Comparison of ENCODE assay signal across 9 mouse cellular contexts in genomic region chr4:107673638-107674321, GRCm38 (mm10). TPM values are rescaled to one million over a fixed set of nuclear protein-coding genes. Genes with fewer than 3 reads are reported as not detected.
DNase-seq lines count a peak whose midpoint lies in the region; ATAC-seq and TF ChIP-seq lines count a peak whose summit lies in the region.
"Had no signal": no experiment of that assay in that cellular context is flagged by ENCODE, and none has a peak within 500 bp of the region (broad histone marks: within the 10 kb centered on the region; RNA-seq: fewer than 3 reads in every experiment).

No protein-coding gene starts in this region.

- H3K9me3 ChIP-seq in MEL (replicated peaks; ENCODE audit: insufficient read depth, low read length), result no peaks in the 10 kb centered on the region
- no peaks in the 10 kb centered on the region for H3K9me3 ChIP-seq in hindbrain, embryonic 11.5 days (ENCODE audit: control insufficient read depth, low read length)
- no peaks in the 10 kb centered on the region for H3K9me3 ChIP-seq in lung, postnatal 0 days (ENCODE audit: low read length)

- H3K79me2 ChIP-seq in MEL (ENCODE audit: control insufficient read depth, insufficient read depth, low read length, poor library complexity), result no peaks in the 10 kb centered on the region

- H3K4me1 ChIP-seq in MEL (ENCODE audit: control insufficient read depth in 1 of 2, insufficient read depth in 2 of 2, low read length in 2 of 2), result no peaks in the 10 kb centered on the region
- H3K4me1 ChIP-seq in cerebellum, adult 2 months (ENCODE audit: control insufficient read depth, insufficient read depth, low read length), result no peaks in the 10 kb centered on the region
- peaks cover 6% of the 10 kb centered on the region for H3K4me1 ChIP-seq in hindbrain, embryonic 11.5 days (replicated peaks; ENCODE audit: control insufficient read depth, insufficient read depth, low read length)
- H3K4me1 ChIP-seq in lung, postnatal 0 days (ENCODE audit: insufficient read depth, low read depth, low read length), result no peaks in the 10 kb centered on the region

- peak; percentile 93 for ATAC-seq in hindbrain, embryonic 11.5 days (ENCODE audit: low FRiP score)
- peak; percentile 85 for ATAC-seq in lung, postnatal 0 days

- H3K27ac ChIP-seq in MEL (ENCODE audit: control insufficient read depth, low read depth, low read length), result no peak overlapping the region
- H3K27ac ChIP-seq in cerebellum, adult 2 months (ENCODE audit: insufficient read depth, low read length), result no peak overlapping the region
- peak overlapping the region; percentile 68 for H3K27ac ChIP-seq in hindbrain, embryonic 11.5 days (ENCODE audit: low read depth, low read length)
- H3K27ac ChIP-seq in lung, postnatal 0 days (ENCODE audit: low read length), result no peak overlapping the region
- H3K27ac ChIP-seq: macrophage had no signal

- H3K27me3 ChIP-seq in MEL (ENCODE audit: control insufficient read depth in 1 of 2, insufficient read depth in 2 of 2, low read length in 2 of 2), result peaks cover 11 to 12% of the 10 kb centered on the region in 2 experiments
- H3K27me3 ChIP-seq in cerebellum, adult 2 months (ENCODE audit: control insufficient read depth, insufficient read depth, low read length), result no peaks in the 10 kb centered on the region
- 0 out of 2 replicates have a peak, but pooled peaks cover 3% of the 10 kb centered on the region for H3K27me3 ChIP-seq in hindbrain, embryonic 11.5 days (ENCODE audit: control insufficient read depth, insufficient read depth, low read length)
- 0 out of 2 replicates have a peak, but pooled peaks cover 5% of the 10 kb centered on the region for H3K27me3 ChIP-seq in lung, postnatal 0 days (replicated peaks; ENCODE audit: insufficient read depth, low read length)

- no peaks in the 10 kb centered on the region for H3K36me3 ChIP-seq in MEL (ENCODE audit: control insufficient read depth in 1 of 2, insufficient read depth in 2 of 2, low read length in 2 of 2)
- no peaks in the 10 kb centered on the region for H3K36me3 ChIP-seq in hindbrain, embryonic 11.5 days (ENCODE audit: control insufficient read depth, insufficient read depth, low read length)
- no peaks in the 10 kb centered on the region for H3K36me3 ChIP-seq in lung, postnatal 0 days (ENCODE audit: insufficient read depth, low read length)

- TF ChIP-seq EP300 in MEL (IDR thresholded peaks at IDR 0.05; ENCODE audit: low read depth in 1 of 2, low read length in 2 of 2), result no peak
- no peak for TF ChIP-seq EP300 in lung, postnatal 0 days (IDR thresholded peaks at IDR 0.05)

- no peak for TF ChIP-seq POLR2A in MEL (IDR thresholded peaks at IDR 0.05; ENCODE audit: control insufficient read depth in 1 of 2, insufficient read depth in 1 of 2, low read depth in 1 of 2, low read length in 2 of 2, poor library complexity in 1 of 2)
- TF ChIP-seq POLR2A in cerebellum, adult 2 months (IDR thresholded peaks at IDR 0.05; ENCODE audit: borderline replicate concordance, insufficient read depth, low read length), result no peak

- H3K4me2 ChIP-seq in hindbrain, embryonic 11.5 days (replicated peaks; ENCODE audit: low read depth, low read length), result peak overlapping the region; percentile 31
- H3K4me2 ChIP-seq in lung, postnatal 0 days (replicated peaks; ENCODE audit: low read depth, low read length), result no peak overlapping the region

- TF ChIP-seq CTCF in MEL (IDR thresholded peaks at IDR 0.05 in 2 of 3, conservative IDR thresholded peaks at IDR 0.05 in 1 of 3; ENCODE audit: control insufficient read depth in 1 of 3, insufficient read depth in 1 of 3, low read depth in 2 of 3, low read length in 3 of 3, poor library complexity in 1 of 3, severe bottlenecking in 1 of 3), result peak; percentile 39 to 69 (median 61)
- peak; percentile 38; the same call in 1 of the 2 replicates for TF ChIP-seq CTCF in cerebellum, adult 2 months (IDR thresholded peaks at IDR 0.05; ENCODE audit: borderline replicate concordance, insufficient read depth, low read depth, low read length)
- peak; percentile 71 for TF ChIP-seq CTCF in lung, postnatal 0 days (IDR thresholded peaks at IDR 0.05)

- H3K9ac ChIP-seq in MEL (ENCODE audit: control insufficient read depth, low read depth, low read length, poor library complexity, severe bottlenecking), result no peak overlapping the region
- peak overlapping the region; percentile 44; the same call in 1 of the 2 replicates for H3K9ac ChIP-seq in hindbrain, embryonic 11.5 days (ENCODE audit: low read depth, low read length)
- no peak overlapping the region for H3K9ac ChIP-seq in lung, postnatal 0 days (replicated peaks; ENCODE audit: low read depth)

- no peak overlapping the region for H3K4me3 ChIP-seq in MEL (ENCODE audit: control insufficient read depth in 1 of 2, insufficient read depth in 1 of 2, low read depth in 2 of 2, low read length in 2 of 2)
- H3K4me3 ChIP-seq in cerebellum, adult 2 months (replicated peaks; ENCODE audit: insufficient read depth, low read depth, low read length), result no peak overlapping the region
- H3K4me3 ChIP-seq in hindbrain, embryonic 11.5 days (ENCODE audit: low read depth, low read length), result no peak overlapping the region
- no peak overlapping the region for H3K4me3 ChIP-seq in lung, postnatal 0 days (ENCODE audit: low read depth, low read length)

- DNase-seq in MEL (ENCODE audit: low read depth, low spot score), result peak; percentile 81
- peak; percentile 44 to 57 for DNase-seq in cerebellum, adult 2 months
- peak; percentile 91 for DNase-seq in forelimb bud, embryonic 11.5 days (ENCODE audit: low read depth, low spot score)
- DNase-seq in hindbrain, embryonic 11.5 days (ENCODE audit: low spot score), result peak; percentile 95
- peak; percentile 70 for DNase-seq in layer of hippocampus, adult 9-10 months (ENCODE audit: low spot score)
- DNase-seq in lung, postnatal 0 days (ENCODE audit: low spot score), result peak; percentile 80
- DNase-seq in ovary, postnatal 14 days (ENCODE audit: low spot score), result peak; percentile 79
- peak; percentile 90 for DNase-seq in thymus, postnatal 0 days (ENCODE audit: low spot score)

- WGBS in cerebellum, adult 2 months, result 14% methylated on average over 23 of the region's 23 CpGs
- 12% methylated on average over 23 of the region's 23 CpGs for WGBS in hindbrain, embryonic 11.5 days
- 19% methylated on average over 23 of the region's 23 CpGs for WGBS in lung, postnatal 0 days

- peak; percentile 15 for TF ChIP-seq RAD21 in MEL (IDR thresholded peaks at IDR 0.05; ENCODE audit: low read depth, low read length)

TF ChIP-seq in MEL, 35 proteins besides CTCF, POLR2A, EP300 and RAD21:
- TF ChIP-seq GABPA (IDR thresholded peaks at IDR 0.05; ENCODE audit: low read depth, low read length) (no peak), HCFC1 (IDR thresholded peaks at IDR 0.05; ENCODE audit: low read depth, low read length) (no peak), ELF1 (IDR thresholded peaks at IDR 0.05; ENCODE audit: low read depth, low read length) (no peak), MAX (IDR thresholded peaks at IDR 0.05; ENCODE audit: low read length) (no peak), ZC3H11A (IDR thresholded peaks at IDR 0.05; ENCODE audit: low read depth, low read length) (0 out of 2 replicates have a peak, but pooled peaks have one; percentile 10), SMC3 (IDR thresholded peaks at IDR 0.05; ENCODE audit: low read depth, low read length) (peak; percentile 58; the same call in 1 of the 2 replicates), CHD2 (IDR thresholded peaks at IDR 0.05; ENCODE audit: low read length) (no peak), E2F4 (IDR thresholded peaks at IDR 0.05; ENCODE audit: borderline replicate concordance, low read depth, low read length) (no peak), POLR2AphosphoS2 (IDR thresholded peaks at IDR 0.05; ENCODE audit: low read length) (no peak), MEF2A (IDR thresholded peaks at IDR 0.05; ENCODE audit: extremely low read depth, insufficient replicate concordance, low read depth, low read length, poor library complexity, severe bottlenecking) (no peak), SIN3A (IDR thresholded peaks at IDR 0.05; ENCODE audit: low read length) (no peak), RCOR1 (IDR thresholded peaks at IDR 0.05; ENCODE audit: low read depth, low read length) (peak; percentile 37; the same call in 1 of the 2 replicates), MYC (IDR thresholded peaks at IDR 0.05; ENCODE audit: low read depth, low read length) (no peak), MXI1 (IDR thresholded peaks at IDR 0.05; ENCODE audit: low read depth, low read length) (no peak), ETS1 (IDR thresholded peaks at IDR 0.05; ENCODE audit: low read depth, low read length) (no peak)
TF ChIP-seq in MEL: peak in this region for 3.

RNA-seq across cellular contexts. Expression of gene Dmrtb1, which starts 10.2 kb away (rescaled TPM):
- total RNA-seq in MEL (2012; rRNA removed), result not detected in 2 replicates
- not detected for polyA plus RNA-seq in MEL (2012; ENCODE audit: insufficient read depth in 1 of 2, insufficient read length in 2 of 2, low read depth in 1 of 2, low replicate concordance in 2 of 2, missing spikeins in 1 of 2)
- 0.47 and 0.51 TPM in 2 replicates for polyA plus RNA-seq in cerebellum, adult 2 months (2012; rRNA removed)
- 13.8 and 16.6 TPM in 2 replicates for polyA plus RNA-seq in hindbrain, embryonic 11.5 days (2014; fragmentation: Nextera tagmentation; extraction: Ambion mirVana)
- polyA plus RNA-seq in lung, postnatal 0 days (2015; fragmentation: Nextera tagmentation; extraction: Ambion mirVana), result 0.08 TPM in 1 of 2 replicates, not detected in the other
- 0.30 and 0.43 TPM in 2 replicates for polyA plus RNA-seq in thymus, postnatal 0 days (2015; fragmentation: Nextera tagmentation; extraction: Ambion mirVana)
- polyA plus RNA-seq: macrophage had no signal
